Comparison of ENCODE assay signal across 19 mouse cellular contexts in genomic region chr13:43157370-43157769, GRCm38 (mm10). TPM values are rescaled to one million over a fixed set of nuclear protein-coding genes. Genes with fewer than 3 reads are reported as not detected.
A peak's percentile ranks its signal among the peaks of the same experiment; 100 is the strongest.
DNase-seq lines count a peak whose midpoint lies in the region; ATAC-seq lines count a peak whose summit lies in the region.
"Had no signal": no experiment of that assay in that cellular context is flagged by ENCODE, and none has a peak within 500 bp of the region (broad histone marks: within the 10 kb centered on the region; RNA-seq: fewer than 3 reads in every experiment).

No protein-coding gene starts in this region.

- H3K4me2 ChIP-seq in forebrain, embryonic 13.5 days = no peak overlapping the region
- no peak overlapping the region for H3K4me2 ChIP-seq in kidney, embryonic 14.5 days (replicated peaks; ENCODE audit: low read depth, low read length)
- H3K4me2 ChIP-seq in midbrain, embryonic 15.5 days = no peak overlapping the region
- H3K4me2 ChIP-seq in hindbrain, embryonic 13.5 days = no peak overlapping the region
- H3K4me2 ChIP-seq: embryonic facial prominence, embryonic 13.5 days; forebrain, embryonic 15.5 days; hindbrain, embryonic 15.5 days had no signal

- H3K4me3 ChIP-seq in forebrain, embryonic 10.5 days = no peak overlapping the region
- no peak overlapping the region for H3K4me3 ChIP-seq in forebrain, embryonic 13.5 days
- no peak overlapping the region for H3K4me3 ChIP-seq in kidney, embryonic 14.5 days (ENCODE audit: low read length)
- H3K4me3 ChIP-seq in midbrain, embryonic 10.5 days = no peak overlapping the region
- no peak overlapping the region for H3K4me3 ChIP-seq in midbrain, embryonic 15.5 days
- no peak overlapping the region for H3K4me3 ChIP-seq in hindbrain, embryonic 13.5 days
- H3K4me3 ChIP-seq: embryonic facial prominence, embryonic 13.5 days; forebrain, embryonic 15.5 days; heart, embryonic 10.5 days; hindbrain, embryonic 10.5 days; hindbrain, embryonic 15.5 days had no signal

- ATAC-seq in forebrain, embryonic 13.5 days = no peak
- 0 out of 2 replicates have a peak, but pooled peaks have one; percentile 17 for ATAC-seq in kidney, embryonic 14.5 days (ENCODE audit: low FRiP score, low TSS enrichment)
- ATAC-seq in midbrain, embryonic 15.5 days (replicated peaks) = no peak
- ATAC-seq in hindbrain, embryonic 13.5 days (ENCODE audit: low FRiP score) = no peak
- ATAC-seq: forebrain, embryonic 15.5 days had no signal

- WGBS in forebrain, embryonic 10.5 days = 31% methylated on average over 5 of the region's 5 CpGs
- 34% methylated on average over 5 of the region's 5 CpGs for WGBS in forebrain, embryonic 13.5 days
- WGBS in kidney, embryonic 14.5 days = 31% methylated on average over 5 of the region's 5 CpGs
- 28% methylated on average over 5 of the region's 5 CpGs for WGBS in midbrain, embryonic 10.5 days
- WGBS in midbrain, embryonic 15.5 days = 31% methylated on average over 5 of the region's 5 CpGs
- WGBS in hindbrain, embryonic 13.5 days = 61% methylated on average over 5 of the region's 5 CpGs

- no peak overlapping the region for H3K9ac ChIP-seq in forebrain, embryonic 13.5 days
- H3K9ac ChIP-seq in kidney, embryonic 14.5 days (ENCODE audit: low read depth, low read length) = no peak overlapping the region
- no peak overlapping the region for H3K9ac ChIP-seq in midbrain, embryonic 15.5 days
- H3K9ac ChIP-seq in hindbrain, embryonic 13.5 days = no peak overlapping the region
- H3K9ac ChIP-seq: embryonic facial prominence, embryonic 13.5 days; forebrain, embryonic 15.5 days; hindbrain, embryonic 15.5 days had no signal

- H3K36me3 ChIP-seq in forebrain, embryonic 10.5 days (replicated peaks) = peaks cover 54% of the 10 kb centered on the region
- H3K36me3 ChIP-seq in forebrain, embryonic 13.5 days (ENCODE audit: poor library complexity, severe bottlenecking) = peaks cover 56% of the 10 kb centered on the region
- H3K36me3 ChIP-seq in kidney, embryonic 14.5 days (ENCODE audit: control insufficient read depth, insufficient read depth, low read length) = peaks cover 11% of the 10 kb centered on the region
- H3K36me3 ChIP-seq in midbrain, embryonic 10.5 days = peaks cover 43% of the 10 kb centered on the region
- H3K36me3 ChIP-seq in midbrain, embryonic 15.5 days (replicated peaks) = peaks cover 4% of the 10 kb centered on the region; the same call in 1 of the 2 replicates
- peaks cover 46% of the 10 kb centered on the region for H3K36me3 ChIP-seq in hindbrain, embryonic 13.5 days

- no peaks in the 10 kb centered on the region for H3K27me3 ChIP-seq in forebrain, embryonic 10.5 days (ENCODE audit: poor library complexity, severe bottlenecking)
- no peaks in the 10 kb centered on the region for H3K27me3 ChIP-seq in forebrain, embryonic 13.5 days
- H3K27me3 ChIP-seq in kidney, embryonic 14.5 days (ENCODE audit: control insufficient read depth, insufficient read depth, low read length) = no peaks in the 10 kb centered on the region
- H3K27me3 ChIP-seq in midbrain, embryonic 10.5 days (ENCODE audit: low read depth, poor library complexity, severe bottlenecking) = no peaks in the 10 kb centered on the region
- no peaks in the 10 kb centered on the region for H3K27me3 ChIP-seq in midbrain, embryonic 15.5 days (replicated peaks)
- H3K27me3 ChIP-seq in hindbrain, embryonic 13.5 days = no peaks in the 10 kb centered on the region
- H3K27me3 ChIP-seq: embryonic facial prominence, embryonic 13.5 days; forebrain, embryonic 15.5 days; hindbrain, embryonic 15.5 days had no signal

- H3K4me1 ChIP-seq in forebrain, embryonic 10.5 days = peaks cover 14% of the 10 kb centered on the region
- no peaks in the 10 kb centered on the region for H3K4me1 ChIP-seq in forebrain, embryonic 13.5 days
- peaks cover 14% of the 10 kb centered on the region for H3K4me1 ChIP-seq in kidney, embryonic 14.5 days (ENCODE audit: control insufficient read depth, insufficient read depth, low read length)
- peaks cover 11% of the 10 kb centered on the region for H3K4me1 ChIP-seq in midbrain, embryonic 10.5 days
- no peaks in the 10 kb centered on the region for H3K4me1 ChIP-seq in midbrain, embryonic 15.5 days
- H3K4me1 ChIP-seq in hindbrain, embryonic 13.5 days (replicated peaks) = peaks cover 13% of the 10 kb centered on the region; the same call in 1 of the 2 replicates
- H3K4me1 ChIP-seq: embryonic facial prominence, embryonic 13.5 days; forebrain, embryonic 15.5 days; hindbrain, embryonic 10.5 days; hindbrain, embryonic 15.5 days had no signal

- DNase-seq in forebrain, embryonic 10.5 days (ENCODE audit: extremely low spot score, low spot score) = no peak
- no peak for DNase-seq in kidney, adult 8-10 months
- DNase-seq in midbrain, embryonic 10.5 days (ENCODE audit: low spot score) = no peak
- DNase-seq: adrenal gland, postnatal 10 days; cerebellum, adult 11-12 months; cerebellum, adult 9-10 months; cerebellum, postnatal 25 days; gastrocnemius, postnatal 10 days; heart, adult 18-20 months; heart, postnatal 10 days had no signal

- H3K9me3 ChIP-seq in forebrain, embryonic 10.5 days = no peaks in the 10 kb centered on the region
- no peaks in the 10 kb centered on the region for H3K9me3 ChIP-seq in forebrain, embryonic 13.5 days (replicated peaks)
- H3K9me3 ChIP-seq in kidney, embryonic 14.5 days (ENCODE audit: control insufficient read depth, low read length) = no peaks in the 10 kb centered on the region
- no peaks in the 10 kb centered on the region for H3K9me3 ChIP-seq in midbrain, embryonic 10.5 days (replicated peaks)
- H3K9me3 ChIP-seq in midbrain, embryonic 15.5 days = no peaks in the 10 kb centered on the region
- no peaks in the 10 kb centered on the region for H3K9me3 ChIP-seq in hindbrain, embryonic 13.5 days
- H3K9me3 ChIP-seq: embryonic facial prominence, embryonic 13.5 days; forebrain, embryonic 15.5 days; heart, embryonic 10.5 days; hindbrain, embryonic 10.5 days; hindbrain, embryonic 15.5 days had no signal

- peak overlapping the region; percentile 35; the same call in 1 of the 2 replicates for H3K27ac ChIP-seq in forebrain, embryonic 10.5 days
- H3K27ac ChIP-seq in forebrain, embryonic 13.5 days = no peak overlapping the region
- no peak overlapping the region for H3K27ac ChIP-seq in kidney, embryonic 14.5 days (ENCODE audit: low read depth, low read length)
- H3K27ac ChIP-seq in midbrain, embryonic 10.5 days (replicated peaks) = peak overlapping the region; percentile 33; the same call in 1 of the 2 replicates
- no peak overlapping the region for H3K27ac ChIP-seq in midbrain, embryonic 15.5 days
- H3K27ac ChIP-seq in hindbrain, embryonic 13.5 days = no peak overlapping the region
- H3K27ac ChIP-seq: embryonic facial prominence, embryonic 13.5 days; forebrain, embryonic 15.5 days; heart, embryonic 10.5 days; hindbrain, embryonic 10.5 days; hindbrain, embryonic 15.5 days had no signal

RNA-seq across cellular contexts. Expression of gene Tbc1d7, which starts 13.9 kb away (rescaled TPM):
- 69.1 and 69.8 TPM in 2 replicates for polyA plus RNA-seq in forebrain, embryonic 10.5 days (2016; fragmentation: Nextera tagmentation; extraction: Ambion mirVana)
- 83.2 and 90.7 TPM in 2 replicates for polyA plus RNA-seq in forebrain, embryonic 13.5 days (2015; fragmentation: Nextera tagmentation; extraction: Ambion mirVana)
- polyA plus RNA-seq in kidney, embryonic 14.5 days (2014; fragmentation: Nextera tagmentation; extraction: Ambion mirVana) = 61.1 and 64.8 TPM in 2 replicates
- polyA plus RNA-seq in midbrain, embryonic 10.5 days (2016; fragmentation: Nextera tagmentation; extraction: Ambion mirVana) = 66.6 and 68.3 TPM in 2 replicates
- polyA plus RNA-seq in midbrain, embryonic 15.5 days (2015; fragmentation: Nextera tagmentation; extraction: Ambion mirVana) = 84.9 and 93.0 TPM in 2 replicates
- 85.2 and 85.7 TPM in 2 replicates for polyA plus RNA-seq in hindbrain, embryonic 13.5 days (2015; fragmentation: Nextera tagmentation; extraction: Ambion mirVana)

Comparison
In these comparisons a context has a peak if more than half of its experiments do, and no peak if none do; other contexts are left out.
1. H3K27ac ChIP-seq: peak in forebrain, embryonic 10.5 days (single experiment) and midbrain, embryonic 10.5 days (single experiment); none in forebrain, embryonic 13.5 days (single experiment), kidney, embryonic 14.5 days (single experiment), midbrain, embryonic 15.5 days (single experiment) and hindbrain, embryonic 13.5 days (single experiment).